Mouse (Mus musculus): Measurements from ENCODE around the gene Rpap1. TPM values are rescaled to one million over a fixed set of nuclear protein-coding genes. Genes with fewer than 3 reads are reported as not detected.

The Rpap1 gene
- polyA plus RNA-seq, 1 experiment, result 13.7 TPM

DNA sequence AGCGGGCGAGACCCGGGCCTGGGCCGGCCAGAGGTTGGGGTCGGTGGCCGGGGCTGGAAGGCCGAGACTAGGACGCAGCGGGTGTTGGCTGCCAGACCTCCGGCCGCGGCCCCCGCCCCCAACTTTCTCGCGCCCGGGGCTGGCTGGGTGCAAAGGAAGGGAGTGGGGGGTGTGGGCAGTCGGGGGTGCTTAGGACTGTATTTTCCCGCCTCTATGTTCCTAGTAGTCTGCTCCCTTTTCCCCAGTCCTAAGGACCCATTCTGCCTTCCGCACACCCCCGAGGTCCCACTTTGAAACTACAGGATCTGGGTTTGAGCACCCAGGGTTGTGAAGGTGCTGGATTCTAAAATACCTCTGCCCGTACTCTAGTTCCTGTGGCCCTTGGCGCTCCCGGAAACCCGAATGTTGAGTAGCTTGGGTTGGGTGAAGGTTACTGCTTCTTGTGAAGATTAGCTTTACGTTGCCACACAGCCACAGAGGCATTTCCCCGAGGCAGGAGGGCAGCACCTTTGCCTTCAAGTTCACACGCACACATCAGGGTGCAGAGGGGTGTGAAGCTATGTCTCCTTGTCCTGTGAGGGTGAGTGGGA, 12.7 kb upstream of the Rpap1 start:
- no peak for TF ChIP-seq MAX (IDR thresholded peaks at IDR 0.05; ENCODE audit: low read depth)
- no peak for TF ChIP-seq E2F4 (IDR thresholded peaks at IDR 0.05; ENCODE audit: insufficient read depth)
- TF ChIP-seq MYOG (IDR thresholded peaks at IDR 0.05; ENCODE audit: control insufficient read depth in 1 of 3, insufficient read depth in 1 of 3, insufficient read length in 2 of 3, low read depth in 2 of 3), result no peak
- TF ChIP-seq CEBPB (IDR thresholded peaks at IDR 0.05; ENCODE audit: insufficient read depth, poor library complexity, severe bottlenecking), result no peak
- no peak for TF ChIP-seq SRF (IDR thresholded peaks at IDR 0.05; ENCODE audit: control insufficient read depth, insufficient read length, low read depth)
- TF ChIP-seq REST (IDR thresholded peaks at IDR 0.05; ENCODE audit: insufficient read depth, insufficient read length), result no peak
- no peak for TF ChIP-seq MYOD1 (IDR thresholded peaks at IDR 0.05; ENCODE audit: control insufficient read depth in 1 of 3, insufficient read length in 2 of 3, low read depth in 2 of 3)
- no peak for TF ChIP-seq TCF3 (IDR thresholded peaks at IDR 0.05; ENCODE audit: insufficient read length, low read depth)
- no peak for TF ChIP-seq POLR2AphosphoS2 (IDR thresholded peaks at IDR 0.05; ENCODE audit: insufficient read length, low read depth)
- no peak for TF ChIP-seq USF1 (IDR thresholded peaks at IDR 0.05; ENCODE audit: low read depth)
- TF ChIP-seq TCF12 (IDR thresholded peaks at IDR 0.05; ENCODE audit: insufficient read depth, poor library complexity, severe bottlenecking), result no peak
- TF ChIP-seq POLR2A (IDR thresholded peaks at IDR 0.05; ENCODE audit: insufficient read length, low read depth), result no peak

DNA sequence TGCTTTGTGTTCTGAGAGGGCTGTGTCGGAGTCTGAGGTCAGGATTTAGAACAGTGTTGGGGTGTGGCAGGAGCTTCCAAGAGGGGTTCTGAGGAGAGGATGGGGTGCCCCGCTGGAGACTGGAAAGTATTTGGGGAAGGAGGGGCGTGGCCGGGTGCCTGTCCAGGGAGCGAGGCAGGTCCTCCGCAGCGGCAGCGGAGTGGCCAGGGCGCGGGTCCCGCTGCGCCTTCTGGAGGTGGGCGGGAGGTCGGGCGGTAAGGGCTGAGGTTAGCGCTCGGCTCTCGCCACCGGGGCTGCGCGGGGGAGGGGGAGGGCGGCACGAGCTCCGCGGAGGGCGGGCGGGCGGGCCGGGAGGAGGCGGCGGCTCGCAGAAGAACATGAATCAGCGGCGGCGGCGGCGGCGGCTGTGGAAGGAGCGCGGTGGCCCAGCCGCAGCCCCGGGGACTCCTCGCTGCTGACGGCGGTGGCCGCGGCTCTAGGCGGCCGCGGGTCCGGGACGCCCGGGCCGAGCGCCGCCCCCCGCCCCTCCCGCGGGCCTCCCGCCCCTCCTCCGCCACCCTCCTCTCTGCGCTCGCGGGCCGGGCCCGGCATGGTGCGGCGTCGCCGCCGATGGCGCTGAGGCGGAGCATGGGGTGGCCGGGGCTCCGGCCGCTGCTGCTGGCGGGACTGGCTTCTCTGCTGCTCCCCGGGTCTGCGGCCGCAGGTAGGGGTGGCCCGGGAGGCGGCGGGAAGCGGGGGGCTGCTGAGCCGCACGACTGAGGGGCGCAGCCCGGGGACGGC, 12.0 kb upstream of the Rpap1 start:
- Histone ChIP-seq H3K4me2 (ENCODE audit: low read depth) (peak overlapping the region; percentile 97), H3K27me3 (ENCODE audit: control insufficient read depth, insufficient read depth, insufficient read length) (peaks cover 3% of the 10 kb centered on the region), H3K36me3 (ENCODE audit: control insufficient read depth, insufficient read depth) (no peaks in the 10 kb centered on the region), H3K4me3 (peak overlapping the region; percentile 24), H3ac (ENCODE audit: control insufficient read depth, insufficient read length) (peak overlapping the region; percentile 36), H3K79me2 (ENCODE audit: control insufficient read depth, insufficient read depth) (no peaks in the 10 kb centered on the region)
- peak; percentile 37 for TF ChIP-seq POLR2A (IDR thresholded peaks at IDR 0.05; ENCODE audit: insufficient read length, low read depth)
- TF ChIP-seq MYOG (IDR thresholded peaks at IDR 0.05; ENCODE audit: control insufficient read depth in 1 of 3, insufficient read depth in 1 of 3, insufficient read length in 2 of 3, low read depth in 2 of 3), result no peak

More for the DNA sequence above, 12.7 kb upstream of the Rpap1 start:
- Histone ChIP-seq H3K79me2 (ENCODE audit: control insufficient read depth, insufficient read depth) (no peaks in the 10 kb centered on the region), H3K27me3 (ENCODE audit: control insufficient read depth, insufficient read depth, insufficient read length) (no peaks in the 10 kb centered on the region), H3K4me2 (ENCODE audit: low read depth) (peak overlapping the region; percentile 97), H3K36me3 (ENCODE audit: control insufficient read depth, insufficient read depth) (no peaks in the 10 kb centered on the region), H3K4me3 (peak overlapping the region; percentile 24), H3ac (ENCODE audit: control insufficient read depth, insufficient read length) (peak overlapping the region; percentile 36)

- TF ChIP-seq POLR2A (IDR thresholded peaks at IDR 0.05; ENCODE audit: insufficient read length, low read depth) (no peak), TCF12 (IDR thresholded peaks at IDR 0.05; ENCODE audit: insufficient read depth, poor library complexity, severe bottlenecking) (no peak), CEBPB (IDR thresholded peaks at IDR 0.05; ENCODE audit: insufficient read depth, poor library complexity, severe bottlenecking) (no peak), POLR2AphosphoS2 (IDR thresholded peaks at IDR 0.05; ENCODE audit: insufficient read length, low read depth) (no peak), TCF3 (IDR thresholded peaks at IDR 0.05; ENCODE audit: insufficient read length, low read depth) (no peak), MYOG (IDR thresholded peaks at IDR 0.05; ENCODE audit: control insufficient read depth in 1 of 3, insufficient read depth in 1 of 3, insufficient read length in 2 of 3, low read depth in 2 of 3) (no peak), REST (IDR thresholded peaks at IDR 0.05; ENCODE audit: insufficient read depth, insufficient read length) (no peak)
- Histone ChIP-seq H3K27me3 (ENCODE audit: control insufficient read depth, insufficient read depth, insufficient read length) (peaks cover 4% of the 10 kb centered on the region), H3K36me3 (ENCODE audit: control insufficient read depth, insufficient read depth) (no peaks in the 10 kb centered on the region), H3K79me2 (ENCODE audit: control insufficient read depth, insufficient read depth) (no peaks in the 10 kb centered on the region), H3K4me3 (peak overlapping the region; percentile 24), H3ac (ENCODE audit: control insufficient read depth, insufficient read length) (no peak overlapping the region), H3K4me2 (ENCODE audit: low read depth) (no peak overlapping the region)
Observed at GRCm38 (mm10) chr2:119798246-119798927, 11.1 kb upstream of the Rpap1 start.

- Histone ChIP-seq H3ac (ENCODE audit: control insufficient read depth, insufficient read length) (no peak within 1 kb of the TSS), H3K4me3 (peak within 1 kb of the TSS; percentile 24), H3K27me3 (ENCODE audit: control insufficient read depth, insufficient read depth, insufficient read length) (peaks cover 4% of the 10 kb centered on the region), H3K79me2 (ENCODE audit: control insufficient read depth, insufficient read depth) (no peaks in the 10 kb centered on the region), H3K36me3 (ENCODE audit: control insufficient read depth, insufficient read depth) (no peaks in the 10 kb centered on the region), H3K4me2 (ENCODE audit: low read depth) (no peak within 1 kb of the TSS)
- TF ChIP-seq MYOD1 (IDR thresholded peaks at IDR 0.05; ENCODE audit: control insufficient read depth in 1 of 3, insufficient read length in 2 of 3, low read depth in 2 of 3), result no peak
- TF ChIP-seq POLR2A (IDR thresholded peaks at IDR 0.05; ENCODE audit: insufficient read length, low read depth), result no peak
- no peak for TF ChIP-seq POLR2AphosphoS2 (IDR thresholded peaks at IDR 0.05; ENCODE audit: insufficient read length, low read depth)
- TF ChIP-seq TCF3 (IDR thresholded peaks at IDR 0.05; ENCODE audit: insufficient read length, low read depth), result no peak
- no peak for TF ChIP-seq REST (IDR thresholded peaks at IDR 0.05; ENCODE audit: insufficient read depth, insufficient read length)
- TF ChIP-seq MYOG (IDR thresholded peaks at IDR 0.05; ENCODE audit: control insufficient read depth in 1 of 3, insufficient read depth in 1 of 3, insufficient read length in 2 of 3, low read depth in 2 of 3), result no peak
- no peak for TF ChIP-seq USF1 (IDR thresholded peaks at IDR 0.05; ENCODE audit: low read depth)
Observed at GRCm38 (mm10) chr2:119797279-119797783, 10.0 kb upstream of the Rpap1 start, which contains the start of gene Tyro3. TSS of gene Tyro3 (plus strand) at chr2:119797733.

Data from myocyte (in vitro differentiated cells).